Mouse (Mus musculus): ENCODE measurements at regions not wholly inside any gene's neighbourhood (a gene's known extent, or its start where the extent isn't known, plus 50 kb on each side); places are given as distances from the start of the nearest gene placed in this dataset.

DNA sequence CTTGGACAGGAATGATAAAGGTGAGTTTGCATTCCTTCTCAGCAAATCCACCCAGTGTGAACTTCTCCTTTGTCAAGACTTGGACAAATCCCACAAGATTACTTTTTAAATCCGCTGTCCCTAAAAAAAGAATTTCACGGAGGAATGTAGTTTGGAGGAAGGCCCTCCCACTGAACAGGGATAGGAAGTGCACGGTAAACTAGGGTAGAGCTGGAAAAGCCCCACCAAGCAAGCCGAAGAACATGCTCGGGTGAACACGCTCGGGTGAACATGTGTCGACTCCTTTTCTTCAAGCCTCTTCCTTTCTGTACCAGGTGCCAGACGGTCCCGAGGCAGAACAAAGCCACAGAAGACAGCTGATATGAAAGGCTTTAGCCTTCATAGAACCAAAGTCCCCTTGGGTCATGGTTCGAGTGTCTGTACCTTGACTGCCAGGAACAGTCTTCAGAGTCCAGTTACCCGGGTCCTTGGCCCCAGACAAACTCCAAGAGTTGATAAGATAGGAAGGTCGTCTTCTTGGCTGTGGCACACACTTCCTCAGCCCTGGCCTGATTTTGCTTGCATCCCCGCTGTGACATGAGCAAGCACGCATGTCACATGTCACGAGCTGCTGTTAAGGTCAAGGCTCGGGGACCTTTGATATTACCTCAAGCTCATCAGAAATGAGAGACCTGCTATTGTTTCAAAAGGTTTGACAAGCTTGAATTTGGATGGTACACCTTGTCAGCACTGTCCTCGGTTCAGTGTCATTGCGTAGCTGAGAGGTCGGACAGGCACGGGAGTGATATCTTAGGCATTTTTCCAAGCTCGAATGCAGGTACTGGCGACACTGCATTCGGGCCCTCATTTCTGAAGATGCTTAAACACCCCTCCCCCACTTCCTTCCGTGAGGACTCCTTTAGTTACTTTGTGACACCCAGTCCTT, 51.5 kb upstream of the Ryk start:
- no peak for DNase-seq

DNA sequence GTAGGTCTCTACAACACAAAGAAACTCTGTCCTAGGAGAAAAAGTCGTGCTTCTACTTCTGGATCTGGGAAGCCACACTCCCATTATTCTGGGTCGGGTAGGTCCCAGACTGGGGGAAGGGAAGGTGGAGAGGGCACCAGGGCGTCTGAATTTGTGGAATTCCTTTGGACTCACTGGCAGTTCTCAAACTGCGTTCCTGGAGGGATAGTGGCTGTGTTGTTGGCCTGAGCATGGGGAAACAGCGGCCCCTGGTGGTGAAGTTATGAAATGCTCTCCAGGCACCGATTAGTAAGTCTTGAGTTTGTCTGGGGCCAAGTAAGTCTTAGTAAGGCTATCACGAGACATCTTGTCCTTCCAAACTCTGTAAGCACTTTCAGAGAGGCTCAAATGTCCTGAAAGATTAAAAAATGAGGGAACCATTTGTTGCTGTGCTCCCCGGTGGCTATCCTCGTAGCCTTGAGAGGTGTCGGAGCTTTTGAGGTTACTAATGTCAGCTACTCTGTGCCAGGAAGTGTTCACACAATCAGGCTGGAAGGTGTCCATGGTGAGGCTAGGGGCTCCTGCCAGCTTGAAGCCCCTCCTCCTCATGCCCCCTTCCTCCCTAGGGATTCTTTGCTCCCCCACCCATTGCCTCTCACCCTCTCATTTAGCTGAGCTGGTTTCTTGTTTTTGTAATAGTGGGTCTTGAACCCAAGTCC, 50.2 kb upstream of the Ryk start:
- DNase-seq = peak; percentile 53 to 62

All from thymus, postnatal 36 days (tissue).